Mouse (Mus musculus): ENCODE data around the gene Psmd7. TPM values are rescaled to one million over a fixed set of nuclear protein-coding genes. Genes with fewer than 3 reads are reported as not detected.

Gene Psmd7
- total and polyA plus RNA-seq, 3 experiments = 55.3 to 101 (median 91.2) TPM

- DNase-seq = no peak
- no peak for TF ChIP-seq CTCF (IDR thresholded peaks at IDR 0.05)
- no peak for TF ChIP-seq EP300 (IDR thresholded peaks at IDR 0.05; ENCODE audit: insufficient read depth, low read depth, low read length)
- TF ChIP-seq POLR2A (IDR thresholded peaks at IDR 0.05; ENCODE audit: insufficient read depth, low read depth, low read length) = no peak
- intact Hi-C loops (cut with DNase I) = no loop called here
- H3K4me3 ChIP-seq = no peak overlapping the region
- H3K79me2 ChIP-seq (replicated peaks; ENCODE audit: control insufficient read depth, insufficient read depth, low read length) = no peaks in the 10 kb centered on the region
- H3K36me3 ChIP-seq (ENCODE audit: control insufficient read depth, insufficient read depth, low read length) = no peaks in the 10 kb centered on the region
- H3K27me3 ChIP-seq (ENCODE audit: control insufficient read depth, insufficient read depth, low read length) = no peaks in the 10 kb centered on the region
- no peaks in the 10 kb centered on the region for H3K4me1 ChIP-seq (ENCODE audit: control insufficient read depth, insufficient read depth, low read length)
- 35% methylated on average over 16 of the region's 16 CpGs for WGBS
- no peak overlapping the region for H3K9ac ChIP-seq (ENCODE audit: low read depth, low read length)
- H3K27ac ChIP-seq = no peak overlapping the region
Measured at GRCm38 (mm10) chr8:107560820-107561536, 27.3 kb downstream of the Psmd7 start.

- no peak for DNase-seq
- TF ChIP-seq EP300 (IDR thresholded peaks at IDR 0.05; ENCODE audit: insufficient read depth, low read depth, low read length) = no peak
- TF ChIP-seq POLR2A (IDR thresholded peaks at IDR 0.05; ENCODE audit: insufficient read depth, low read depth, low read length) = no peak
- no peak for TF ChIP-seq CTCF (IDR thresholded peaks at IDR 0.05)
- Histone ChIP-seq H3K4me1 (ENCODE audit: control insufficient read depth, insufficient read depth, low read length) (no peaks in the 10 kb centered on the region), H3K27ac (no peak overlapping the region), H3K27me3 (ENCODE audit: control insufficient read depth, insufficient read depth, low read length) (no peaks in the 10 kb centered on the region), H3K36me3 (ENCODE audit: control insufficient read depth, insufficient read depth, low read length) (no peaks in the 10 kb centered on the region), H3K4me3 (no peak overlapping the region), H3K9ac (ENCODE audit: low read depth, low read length) (no peak overlapping the region), H3K79me2 (replicated peaks; ENCODE audit: control insufficient read depth, insufficient read depth, low read length) (no peaks in the 10 kb centered on the region)
- 49% methylated on average over 12 of the region's 12 CpGs for WGBS
- intact Hi-C loops (cut with DNase I) = no loop called here
Measured at GRCm38 (mm10) chr8:107556511-107556936, 31.7 kb downstream of the Psmd7 start.

GRCm38 (mm10) chr8:107555231-107555630 is 33.0 kb downstream of the Psmd7 start:
- Histone ChIP-seq H3K9ac (ENCODE audit: low read depth, low read length) (no peak overlapping the region), H3K27ac (no peak overlapping the region), H3K27me3 (ENCODE audit: control insufficient read depth, insufficient read depth, low read length) (no peaks in the 10 kb centered on the region), H3K36me3 (ENCODE audit: control insufficient read depth, insufficient read depth, low read length) (no peaks in the 10 kb centered on the region), H3K4me1 (ENCODE audit: control insufficient read depth, insufficient read depth, low read length) (no peaks in the 10 kb centered on the region), H3K4me3 (no peak overlapping the region), H3K79me2 (replicated peaks; ENCODE audit: control insufficient read depth, insufficient read depth, low read length) (no peaks in the 10 kb centered on the region)
- 82% methylated on average over 10 of the region's 10 CpGs for WGBS
- no peak for DNase-seq
- intact Hi-C loops (cut with DNase I) = no loop called here
- no peak for TF ChIP-seq EP300 (IDR thresholded peaks at IDR 0.05; ENCODE audit: insufficient read depth, low read depth, low read length)
- TF ChIP-seq CTCF (IDR thresholded peaks at IDR 0.05) = no peak
- no peak for TF ChIP-seq POLR2A (IDR thresholded peaks at IDR 0.05; ENCODE audit: insufficient read depth, low read depth, low read length)

GRCm38 (mm10) chr8:107552234-107552633 is 36.0 kb downstream of the Psmd7 start:
- Histone ChIP-seq H3K9ac (ENCODE audit: low read depth, low read length) (no peak overlapping the region), H3K27ac (no peak overlapping the region), H3K27me3 (ENCODE audit: control insufficient read depth, insufficient read depth, low read length) (no peaks in the 10 kb centered on the region), H3K79me2 (replicated peaks; ENCODE audit: control insufficient read depth, insufficient read depth, low read length) (no peaks in the 10 kb centered on the region), H3K4me3 (no peak overlapping the region), H3K36me3 (ENCODE audit: control insufficient read depth, insufficient read depth, low read length) (no peaks in the 10 kb centered on the region), H3K4me1 (ENCODE audit: control insufficient read depth, insufficient read depth, low read length) (no peaks in the 10 kb centered on the region)
- TF ChIP-seq EP300 (IDR thresholded peaks at IDR 0.05; ENCODE audit: insufficient read depth, low read depth, low read length) (no peak), POLR2A (IDR thresholded peaks at IDR 0.05; ENCODE audit: insufficient read depth, low read depth, low read length) (no peak), CTCF (IDR thresholded peaks at IDR 0.05) (no peak)
- intact Hi-C loops (cut with DNase I) = no loop called here
- 61% methylated on average over 6 of the region's 6 CpGs for WGBS
- DNase-seq = no peak

GRCm38 (mm10) chr8:107546817-107547216 is 41.4 kb downstream of the Psmd7 start:
- Histone ChIP-seq H3K27ac (no peak overlapping the region), H3K4me3 (no peak overlapping the region), H3K9ac (ENCODE audit: low read depth, low read length) (no peak overlapping the region), H3K4me1 (ENCODE audit: control insufficient read depth, insufficient read depth, low read length) (peaks cover 3% of the 10 kb centered on the region), H3K27me3 (ENCODE audit: control insufficient read depth, insufficient read depth, low read length) (no peaks in the 10 kb centered on the region), H3K79me2 (replicated peaks; ENCODE audit: control insufficient read depth, insufficient read depth, low read length) (no peaks in the 10 kb centered on the region), H3K36me3 (ENCODE audit: control insufficient read depth, insufficient read depth, low read length) (no peaks in the 10 kb centered on the region)
- intact Hi-C loops (cut with DNase I) = no loop called here
- TF ChIP-seq EP300 (IDR thresholded peaks at IDR 0.05; ENCODE audit: insufficient read depth, low read depth, low read length) (no peak), POLR2A (IDR thresholded peaks at IDR 0.05; ENCODE audit: insufficient read depth, low read depth, low read length) (no peak), CTCF (IDR thresholded peaks at IDR 0.05) (no peak)
- DNase-seq = no peak
- 88% methylated on average over 8 of the region's 8 CpGs for WGBS

GRCm38 (mm10) chr8:107546154-107546553 is 42.1 kb downstream of the Psmd7 start:
- Histone ChIP-seq H3K4me1 (ENCODE audit: control insufficient read depth, insufficient read depth, low read length) (peaks cover 6% of the 10 kb centered on the region), H3K4me3 (no peak overlapping the region), H3K9ac (ENCODE audit: low read depth, low read length) (no peak overlapping the region), H3K79me2 (replicated peaks; ENCODE audit: control insufficient read depth, insufficient read depth, low read length) (no peaks in the 10 kb centered on the region), H3K36me3 (ENCODE audit: control insufficient read depth, insufficient read depth, low read length) (no peaks in the 10 kb centered on the region), H3K27me3 (ENCODE audit: control insufficient read depth, insufficient read depth, low read length) (no peaks in the 10 kb centered on the region), H3K27ac (peak overlapping the region; percentile 20; the same call in 1 of the 2 replicates)
- WGBS = 80% methylated on average over 4 of the region's 4 CpGs
- intact Hi-C loops (cut with DNase I) = no loop called here
- DNase-seq = no peak
- TF ChIP-seq EP300 (IDR thresholded peaks at IDR 0.05; ENCODE audit: insufficient read depth, low read depth, low read length) (no peak), POLR2A (IDR thresholded peaks at IDR 0.05; ENCODE audit: insufficient read depth, low read depth, low read length) (no peak), CTCF (IDR thresholded peaks at IDR 0.05) (no peak)

All from heart, adult 2 months (tissue).